ENCODE assay signal across 14 mouse cellular contexts in the genomic region with DNA sequence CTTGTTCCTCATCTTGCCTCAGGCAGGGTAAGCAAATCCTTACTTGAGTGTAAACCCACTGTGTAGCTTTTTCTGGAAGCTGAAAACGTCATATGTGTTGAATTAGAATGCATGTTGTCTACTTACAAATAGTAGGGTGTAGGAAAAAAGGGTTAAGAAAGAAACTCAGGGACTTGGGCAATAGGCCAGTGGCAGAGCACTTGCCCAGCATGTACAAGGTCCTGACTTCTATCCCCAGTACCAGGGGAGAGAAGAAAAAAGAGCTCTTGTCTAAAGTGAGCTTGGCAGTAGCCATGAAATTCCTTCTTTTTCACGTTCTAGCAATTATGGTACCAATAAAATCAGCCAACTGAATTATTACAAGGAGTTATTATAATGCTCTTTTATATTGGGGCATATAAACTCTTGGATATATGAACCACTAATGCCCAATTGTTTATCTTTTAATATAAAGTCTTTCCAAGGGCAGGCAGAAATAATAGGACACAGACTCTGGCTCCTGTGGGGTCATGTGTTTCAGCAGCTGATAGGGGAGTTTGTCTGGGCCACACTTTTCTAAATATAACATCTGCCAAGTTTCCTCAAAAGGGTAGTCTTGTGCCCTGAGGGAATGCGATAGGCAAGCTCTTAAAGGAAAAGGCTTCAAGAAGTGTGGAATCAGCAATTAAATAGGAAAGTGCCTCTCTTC.
DNase-seq lines count a peak whose midpoint lies in the region; ATAC-seq and TF ChIP-seq lines count a peak whose summit lies in the region.
"Had no signal": no experiment of that assay in that cellular context is flagged by ENCODE, and none has a peak within 500 bp of the region (broad histone marks: within the 10 kb centered on the region; RNA-seq: fewer than 3 reads in every experiment).

No protein-coding gene starts in this region.

- 25% methylated on average over 3 of the region's 3 CpGs for WGBS in embryonic facial prominence, embryonic 12.5 days
- 41% methylated on average over 3 of the region's 3 CpGs for WGBS in embryonic facial prominence, embryonic 10.5 days
- WGBS in lung, postnatal 0 days, result 35% methylated on average over 3 of the region's 3 CpGs
- WGBS in stomach, embryonic 15.5 days, result 53% methylated on average over 3 of the region's 3 CpGs

- no peak for TF ChIP-seq CTCF in lung, postnatal 0 days (IDR thresholded peaks at IDR 0.05)

- H3K9ac ChIP-seq in embryonic facial prominence, embryonic 12.5 days, result no peak overlapping the region
- H3K9ac ChIP-seq in lung, postnatal 0 days (replicated peaks; ENCODE audit: low read depth), result no peak overlapping the region
- no peak overlapping the region for H3K9ac ChIP-seq in stomach, embryonic 15.5 days
- H3K9ac ChIP-seq: hindbrain, embryonic 15.5 days; midbrain, embryonic 15.5 days had no signal

- no peak for DNase-seq in embryonic facial prominence, embryonic 10.5 days (ENCODE audit: low spot score)
- no peak for DNase-seq in lung, postnatal 0 days (ENCODE audit: low spot score)
- no peak for DNase-seq in lung, postnatal 25 days (ENCODE audit: low spot score)
- peak; percentile 5 for DNase-seq in kidney, postnatal 14 days
- no peak for DNase-seq in spleen, postnatal 4 days (ENCODE audit: low spot score in 2 of 2)
- DNase-seq in spleen, postnatal 14 days (ENCODE audit: low spot score in 2 of 2), result no peak
- DNase-seq: cerebellum, postnatal 36 days; lung, adult 18-20 months had no signal

- H3K4me1 ChIP-seq in embryonic facial prominence, embryonic 12.5 days, result peaks cover 10% of the 10 kb centered on the region; the same call in 1 of the 2 replicates
- H3K4me1 ChIP-seq in embryonic facial prominence, embryonic 10.5 days, result peaks cover 22% of the 10 kb centered on the region
- H3K4me1 ChIP-seq in lung, postnatal 0 days (ENCODE audit: insufficient read depth, low read depth, low read length), result no peaks in the 10 kb centered on the region
- H3K4me1 ChIP-seq in stomach, embryonic 15.5 days, result no peaks in the 10 kb centered on the region
- H3K4me1 ChIP-seq: hindbrain, embryonic 15.5 days; midbrain, embryonic 15.5 days had no signal

- TF ChIP-seq EP300 in lung, postnatal 0 days (IDR thresholded peaks at IDR 0.05), result no peak

- no peaks in the 10 kb centered on the region for H3K36me3 ChIP-seq in embryonic facial prominence, embryonic 12.5 days
- H3K36me3 ChIP-seq in embryonic facial prominence, embryonic 10.5 days (replicated peaks), result no peaks in the 10 kb centered on the region
- no peaks in the 10 kb centered on the region for H3K36me3 ChIP-seq in lung, postnatal 0 days (ENCODE audit: insufficient read depth, low read length)
- H3K36me3 ChIP-seq in stomach, embryonic 15.5 days, result no peaks in the 10 kb centered on the region
- H3K36me3 ChIP-seq: hindbrain, embryonic 15.5 days; midbrain, embryonic 15.5 days had no signal

- no peak overlapping the region for H3K4me3 ChIP-seq in embryonic facial prominence, embryonic 12.5 days
- H3K4me3 ChIP-seq in embryonic facial prominence, embryonic 10.5 days, result no peak overlapping the region
- H3K4me3 ChIP-seq in lung, postnatal 0 days (ENCODE audit: low read depth, low read length), result no peak overlapping the region
- no peak overlapping the region for H3K4me3 ChIP-seq in stomach, embryonic 15.5 days (replicated peaks)
- H3K4me3 ChIP-seq: hindbrain, embryonic 15.5 days; midbrain, embryonic 15.5 days had no signal

- no peak for ATAC-seq in embryonic facial prominence, embryonic 12.5 days (ENCODE audit: insufficient number of reproducible peaks, insufficient read depth, low FRiP score, low TSS enrichment)
- no peak for ATAC-seq in lung, postnatal 0 days
- ATAC-seq in stomach, embryonic 15.5 days (ENCODE audit: insufficient read depth, low FRiP score, low read depth), result no peak
- ATAC-seq: forebrain, embryonic 16.5 days; midbrain, embryonic 15.5 days; Patski had no signal

- peak overlapping the region; percentile 17; the same call in 1 of the 2 replicates for H3K27ac ChIP-seq in embryonic facial prominence, embryonic 12.5 days
- H3K27ac ChIP-seq in embryonic facial prominence, embryonic 10.5 days (replicated peaks), result no peak overlapping the region
- 0 out of 2 replicates have a peak overlapping the region, but pooled peaks have one; percentile 15 for H3K27ac ChIP-seq in lung, postnatal 0 days (ENCODE audit: low read length)
- H3K27ac ChIP-seq in stomach, embryonic 15.5 days, result 0 out of 2 replicates have a peak overlapping the region, but pooled peaks have one; percentile 28
- H3K27ac ChIP-seq: hindbrain, embryonic 15.5 days; midbrain, embryonic 15.5 days had no signal

- H3K4me2 ChIP-seq in embryonic facial prominence, embryonic 12.5 days (replicated peaks), result no peak overlapping the region
- no peak overlapping the region for H3K4me2 ChIP-seq in lung, postnatal 0 days (replicated peaks; ENCODE audit: low read depth, low read length)
- H3K4me2 ChIP-seq in stomach, embryonic 15.5 days, result no peak overlapping the region
- H3K4me2 ChIP-seq: hindbrain, embryonic 15.5 days; midbrain, embryonic 15.5 days had no signal

- H3K9me3 ChIP-seq in embryonic facial prominence, embryonic 12.5 days, result no peaks in the 10 kb centered on the region
- H3K9me3 ChIP-seq in embryonic facial prominence, embryonic 10.5 days, result no peaks in the 10 kb centered on the region
- H3K9me3 ChIP-seq in lung, postnatal 0 days (ENCODE audit: low read length), result no peaks in the 10 kb centered on the region
- H3K9me3 ChIP-seq in stomach, embryonic 15.5 days, result no peaks in the 10 kb centered on the region
- H3K9me3 ChIP-seq: hindbrain, embryonic 15.5 days had no signal

- no peaks in the 10 kb centered on the region for H3K27me3 ChIP-seq in embryonic facial prominence, embryonic 12.5 days
- no peaks in the 10 kb centered on the region for H3K27me3 ChIP-seq in embryonic facial prominence, embryonic 10.5 days (replicated peaks; ENCODE audit: low read depth, poor library complexity, severe bottlenecking)
- no peaks in the 10 kb centered on the region for H3K27me3 ChIP-seq in lung, postnatal 0 days (replicated peaks; ENCODE audit: insufficient read depth, low read length)
- no peaks in the 10 kb centered on the region for H3K27me3 ChIP-seq in stomach, embryonic 15.5 days (replicated peaks)
- H3K27me3 ChIP-seq: hindbrain, embryonic 15.5 days; midbrain, embryonic 15.5 days; Patski had no signal
